Mouse (Mus musculus) ovary, postnatal 36 days (tissue): ENCODE results near the gene Accsl.
A peak's percentile ranks its signal among the peaks of the same experiment; 100 is the strongest.

Experiments used
- DNase-seq: peaks from one replicate; pipeline ENCODE4 v3.0.0; 2022; ENCODE audit warnings: low spot score, mixed read lengths

Accsl gene

GRCm38 (mm10) chr2:93869107-93869600 is at the start of gene Accsl:
TSS of gene Accsl (minus strand) at chr2:93869157.
- DNase-seq: no peak

DNA sequence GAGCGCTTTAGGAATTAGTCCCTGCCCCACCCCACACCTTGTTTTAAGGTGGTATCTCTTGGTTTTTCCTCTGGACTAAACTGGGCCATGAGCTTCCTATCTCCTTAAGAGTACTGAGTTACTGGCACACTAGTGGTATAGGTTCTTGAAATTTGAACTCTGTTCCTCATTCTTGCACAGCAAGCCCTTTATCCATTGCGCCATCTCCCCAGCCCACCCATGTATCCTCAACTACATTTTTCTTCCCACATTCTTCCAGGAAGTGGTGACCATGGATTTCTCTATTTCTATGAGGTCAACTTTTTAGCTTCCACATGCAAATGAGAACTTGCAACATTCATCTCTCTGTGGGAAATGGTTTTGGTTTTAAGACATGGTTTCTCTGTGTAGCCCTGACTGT is 44.6 kb upstream of the Accsl start:
- DNase-seq: no peak

DNA sequence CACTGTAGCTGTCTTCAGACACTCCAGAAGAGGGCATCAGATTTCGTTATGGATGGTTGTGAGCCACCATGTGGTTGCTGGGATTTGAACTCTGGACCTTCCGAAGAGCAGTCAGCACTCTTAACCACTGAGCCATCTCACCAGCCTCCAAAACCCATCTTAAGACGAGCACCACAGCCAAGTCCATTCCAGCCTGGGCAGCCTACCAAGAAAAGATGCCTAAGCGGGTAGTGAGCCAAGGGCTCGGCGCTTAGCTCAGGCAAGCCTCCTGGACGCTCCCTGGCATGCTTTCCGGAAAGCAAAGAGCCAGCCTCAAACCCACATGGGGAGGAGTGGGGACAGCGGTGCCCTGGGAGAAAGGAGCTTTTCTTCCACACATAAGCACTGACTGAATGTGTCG is 43.0 kb upstream of the Accsl start:
- DNase-seq: peak; percentile 31

- DNase-seq: no peak
Observed at GRCm38 (mm10) chr2:93909716-93910115, 40.8 kb upstream of the Accsl start.

- no peak for DNase-seq
Observed at GRCm38 (mm10) chr2:93907519-93908294, 38.8 kb upstream of the Accsl start.

DNA sequence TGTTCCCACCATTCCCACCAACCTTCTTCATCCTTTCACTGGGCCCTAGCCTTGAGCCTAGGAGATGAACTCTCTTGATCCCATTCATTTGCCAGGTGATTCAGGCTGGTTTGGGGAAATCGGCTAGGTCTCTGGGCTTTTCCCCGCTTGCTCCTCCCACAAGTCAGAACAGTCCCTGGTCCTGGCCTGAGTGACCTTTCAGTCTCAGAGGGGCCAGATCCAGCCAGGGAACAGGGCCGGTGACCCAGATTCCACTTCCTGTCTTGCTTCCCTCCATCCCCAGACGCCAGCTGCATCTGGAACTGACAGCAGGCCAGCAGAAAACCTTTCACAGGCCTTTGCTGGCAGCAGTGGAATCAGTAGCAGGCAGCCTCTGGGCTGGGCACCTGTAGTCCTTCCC is 37.4 kb upstream of the Accsl start:
- DNase-seq: no peak

- no peak for DNase-seq
Observed at GRCm38 (mm10) chr2:93903415-93903814, 34.5 kb upstream of the Accsl start.

DNA sequence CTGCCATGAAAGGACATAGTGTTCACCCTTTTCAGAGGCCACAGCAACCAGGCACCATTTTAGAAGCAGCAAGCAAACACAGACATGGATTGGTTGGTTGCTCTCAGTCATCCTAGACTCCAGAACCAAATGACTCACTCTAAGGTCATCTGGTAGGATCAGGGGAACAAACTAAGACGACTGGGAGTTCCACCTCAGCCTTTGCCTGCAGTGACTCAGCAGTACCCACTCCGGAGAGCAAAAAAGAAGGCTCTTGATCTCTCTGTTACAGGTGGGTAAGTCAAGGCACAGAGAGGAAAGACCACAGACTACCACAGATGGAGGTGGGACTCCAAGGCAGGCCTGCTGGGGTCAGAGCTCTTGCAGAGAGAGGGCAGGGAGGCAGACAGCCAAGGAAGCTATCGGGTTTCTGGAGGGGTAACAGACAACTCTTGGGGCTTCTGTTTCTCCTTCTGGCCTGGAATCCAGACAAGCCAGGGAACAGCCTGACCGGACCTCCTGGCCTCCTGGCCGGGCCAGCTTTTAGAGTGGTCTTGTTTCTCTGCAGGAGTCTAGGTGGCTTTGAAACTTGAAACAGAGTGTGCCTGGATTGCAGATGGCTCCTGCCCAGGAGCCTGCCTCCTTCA is 33.8 kb upstream of the Accsl start:
- no peak for DNase-seq

- DNase-seq: no peak
Observed at GRCm38 (mm10) chr2:93899397-93900380, 30.7 kb upstream of the Accsl start.

- DNase-seq: no peak
Observed at GRCm38 (mm10) chr2:93891611-93892280, 22.8 kb upstream of the Accsl start.

GRCm38 (mm10) chr2:93890143-93890542 is 21.2 kb upstream of the Accsl start:
- no peak for DNase-seq

- no peak for DNase-seq
Observed at GRCm38 (mm10) chr2:93889071-93889470, 20.1 kb upstream of the Accsl start.

- no peak for DNase-seq
Observed at GRCm38 (mm10) chr2:93888366-93888765, 19.4 kb upstream of the Accsl start.

- DNase-seq: no peak
Observed at GRCm38 (mm10) chr2:93887273-93887672, 18.3 kb upstream of the Accsl start.

- no peak for DNase-seq
Observed at GRCm38 (mm10) chr2:93886013-93886794, 17.2 kb upstream of the Accsl start.

DNA sequence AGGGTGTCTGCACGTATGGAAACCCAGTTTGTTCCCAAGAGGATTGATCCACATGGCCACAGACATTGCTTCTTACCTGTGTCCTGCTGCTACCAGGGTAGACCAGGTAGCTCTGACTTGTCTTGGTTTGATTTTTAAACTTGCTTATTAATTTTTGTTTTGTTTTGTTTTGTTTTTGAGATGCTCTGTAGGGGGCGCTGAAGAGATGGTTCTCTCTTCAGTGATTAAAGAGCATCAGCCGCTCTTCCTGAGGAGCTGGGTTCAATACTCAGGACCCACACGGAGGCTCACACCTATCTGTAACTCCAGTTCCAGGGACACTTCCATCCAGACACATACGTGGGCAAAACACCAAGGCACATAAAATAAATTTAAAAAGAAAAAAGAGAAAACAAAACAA is 14.1 kb upstream of the Accsl start:
- DNase-seq: no peak

DNA sequence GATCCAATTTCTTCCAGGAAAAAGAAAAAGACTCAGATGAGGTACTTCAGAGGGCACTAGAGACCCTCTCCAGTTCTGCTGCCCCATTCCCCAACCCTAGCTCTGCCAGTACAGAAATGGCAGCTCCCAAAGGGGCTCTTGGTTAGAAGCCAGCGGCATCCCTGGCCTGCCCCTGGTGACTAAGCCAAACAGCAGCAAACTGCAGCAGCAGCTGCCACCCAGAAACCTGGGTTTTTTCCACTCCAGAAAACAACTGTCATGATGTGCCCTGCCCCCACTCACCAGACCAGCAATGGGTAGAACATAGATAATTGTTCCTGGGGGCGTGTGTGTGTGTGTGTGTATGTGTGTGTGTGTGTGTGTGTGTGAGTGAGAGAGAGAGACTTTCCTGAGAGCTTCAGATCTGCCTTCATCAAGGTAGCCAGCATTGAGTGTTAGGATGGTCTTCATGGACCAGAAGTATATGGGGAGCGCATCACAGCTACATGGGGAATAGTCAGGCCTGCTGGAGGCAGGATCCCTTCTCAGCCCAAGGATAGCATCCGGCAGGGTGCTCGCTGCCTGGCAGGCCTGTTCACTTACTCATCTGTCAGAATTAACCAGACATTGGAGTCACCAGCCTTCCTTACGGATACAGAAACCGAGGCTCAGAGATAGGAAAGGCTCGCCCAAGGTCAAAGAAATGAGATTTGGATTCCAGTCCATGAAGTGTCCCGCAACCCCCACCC is 12.8 kb upstream of the Accsl start:
- no peak for DNase-seq

GRCm38 (mm10) chr2:93880981-93881380 is 12.0 kb upstream of the Accsl start:
- no peak for DNase-seq

GRCm38 (mm10) chr2:93880450-93880849 is 11.5 kb upstream of the Accsl start:
- no peak for DNase-seq

- DNase-seq: no peak
Observed at GRCm38 (mm10) chr2:93877005-93877404, 8.0 kb upstream of the Accsl start.
